ENCODE assay signal across 11 mouse cellular contexts in the genomic region with DNA sequence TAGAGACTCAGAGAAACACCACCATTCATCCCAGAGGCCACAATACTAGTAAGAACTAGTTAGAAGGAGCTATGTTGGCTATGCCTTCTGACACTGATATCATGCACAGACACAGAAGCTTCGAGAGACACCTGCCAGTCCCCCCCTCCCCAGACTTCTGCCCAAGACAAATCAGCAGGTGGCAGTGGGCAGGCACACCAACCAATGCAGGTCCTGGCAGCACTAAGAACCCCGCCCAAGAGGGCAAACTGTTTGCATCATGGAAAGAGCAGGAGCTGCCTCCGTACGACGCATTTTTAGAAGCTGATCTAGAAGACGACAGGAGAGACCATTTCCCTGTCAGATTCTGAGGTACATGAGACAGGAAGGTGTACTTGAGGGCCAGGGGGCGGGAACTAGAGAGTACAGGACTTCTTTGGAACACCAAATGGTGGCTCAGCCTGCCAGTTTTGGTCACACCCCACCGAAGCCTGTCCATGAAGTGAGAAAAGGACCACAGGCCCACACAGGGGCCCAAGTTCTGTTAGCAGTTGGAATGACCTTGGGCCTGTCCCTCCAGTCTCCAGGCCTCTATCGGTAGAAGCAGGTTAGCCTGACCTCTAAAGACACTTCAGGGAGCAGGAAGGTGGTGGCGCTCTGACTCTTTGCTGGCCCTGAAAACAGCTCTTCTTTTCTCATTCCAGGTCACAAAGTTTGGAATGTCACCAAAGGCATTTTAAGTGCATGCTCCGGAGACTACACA. TPM values are rescaled to one million over a fixed set of nuclear protein-coding genes. Genes with fewer than 3 reads are reported as not detected.
DNase-seq lines count a peak whose midpoint lies in the region; ATAC-seq and TF ChIP-seq lines count a peak whose summit lies in the region.
"Had no signal": no experiment of that assay in that cellular context is flagged by ENCODE, and none has a peak within 500 bp of the region (broad histone marks: within the 10 kb centered on the region; RNA-seq: fewer than 3 reads in every experiment).

No protein-coding gene starts in this region.

- H3K9ac ChIP-seq in kidney, embryonic 14.5 days (ENCODE audit: low read depth, low read length) = no peak overlapping the region
- H3K9ac ChIP-seq: liver, embryonic 12.5 days had no signal

- no peak overlapping the region for H3K27ac ChIP-seq in kidney, embryonic 14.5 days (ENCODE audit: low read depth, low read length)
- no peak overlapping the region for H3K27ac ChIP-seq in left cerebral cortex, adult 2 months
- H3K27ac ChIP-seq: liver, embryonic 12.5 days had no signal

- H3K9me3 ChIP-seq in kidney, embryonic 14.5 days (ENCODE audit: control insufficient read depth, low read length) = no peaks in the 10 kb centered on the region
- H3K9me3 ChIP-seq: liver, embryonic 12.5 days had no signal

- 70% methylated on average over 11 of the region's 11 CpGs for WGBS in kidney, embryonic 14.5 days

- DNase-seq in kidney, adult 11 months = peak; percentile 60
- DNase-seq in thymus, postnatal 0 days (ENCODE audit: low spot score) = peak; percentile 8
- DNase-seq in thymus, adult 18-20 months = no peak
- peak; percentile 45 to 56 for DNase-seq in kidney, adult 8-10 months
- DNase-seq in left cerebral cortex, adult 2 months (ENCODE audit: extremely low spot score in 1 of 2, low spot score in 2 of 2) = no peak
- DNase-seq in c-Kit-positive CD71-positive TER-119-positive erythroid progenitor cells, embryonic 14.5 days (ENCODE audit: low spot score) = no peak
- DNase-seq in gastrocnemius, adult 8-10 months (ENCODE audit: low spot score in 2 of 2) = no peak
- DNase-seq: layer of hippocampus, adult 9-11 months had no signal

- H3K27me3 ChIP-seq in kidney, embryonic 14.5 days (ENCODE audit: control insufficient read depth, insufficient read depth, low read length) = no peaks in the 10 kb centered on the region
- H3K27me3 ChIP-seq: liver, embryonic 12.5 days had no signal

- H3K36me3 ChIP-seq in kidney, embryonic 14.5 days (ENCODE audit: control insufficient read depth, insufficient read depth, low read length) = peaks cover 53% of the 10 kb centered on the region

- no peak for TF ChIP-seq CTCF in left cerebral cortex, adult 2 months (IDR thresholded peaks at IDR 0.05)

- H3K4me2 ChIP-seq in kidney, embryonic 14.5 days (replicated peaks; ENCODE audit: low read depth, low read length) = no peak overlapping the region
- H3K4me2 ChIP-seq: liver, embryonic 12.5 days had no signal

- ATAC-seq in kidney, embryonic 14.5 days (ENCODE audit: low FRiP score, low TSS enrichment) = no peak
- ATAC-seq: forebrain, embryonic 14.5 days; liver, embryonic 12.5 days had no signal

- intact Hi-C loops in left cerebral cortex, adult 2 months (cut with DNase I) = loop anchor here (5.0 kb wide), 1 partner anchor 179 kb away; no protein-coding TSS in a partner anchor

- H3K4me3 ChIP-seq in kidney, embryonic 14.5 days (ENCODE audit: low read length) = no peak overlapping the region
- H3K4me3 ChIP-seq in left cerebral cortex, adult 2 months = no peak overlapping the region
- H3K4me3 ChIP-seq: liver, embryonic 12.5 days had no signal

- H3K4me1 ChIP-seq in kidney, embryonic 14.5 days (ENCODE audit: control insufficient read depth, insufficient read depth, low read length) = peaks cover 47% of the 10 kb centered on the region

RNA-seq across cellular contexts. Expression of gene Vegfa, which starts 6.1 kb away (rescaled TPM):
- polyA plus RNA-seq in kidney, embryonic 14.5 days (2014; fragmentation: Nextera tagmentation; extraction: Ambion mirVana) = 8.2 and 10.1 TPM in 2 replicates
- 1.1 and 1.3 TPM in 2 replicates for polyA plus RNA-seq in thymus, postnatal 0 days (2015; fragmentation: Nextera tagmentation; extraction: Ambion mirVana)
- total RNA-seq in left cerebral cortex, adult 2 months (2021) = 10 to 100 TPM; 88.2 to 90.7 TPM
- total RNA-seq in gastrocnemius, adult 8-10 months (2022) = 100 to 1,000 TPM in 3 of 4 experiments, 10 to 100 TPM in 1; 88.9 to 165 (median 110) TPM

Comparison
In these comparisons a context has a peak if more than half of its experiments do, and no peak if none do; other contexts are left out.
1. DNase-seq: peak in kidney, adult 11 months (single experiment), thymus, postnatal 0 days (single experiment) and kidney, adult 8-10 months (2 of 2); none in thymus, adult 18-20 months (0 of 2), left cerebral cortex, adult 2 months (0 of 2), c-Kit-positive CD71-positive TER-119-positive erythroid progenitor cells, embryonic 14.5 days (single experiment) and gastrocnemius, adult 8-10 months (0 of 2).